Mouse (Mus musculus) CD4-positive, CD25-positive, alpha-beta regulatory T cell, adult 4 months (primary cell): ENCODE measurements around the gene Slc8a1. TPM values are rescaled to one million over a fixed set of nuclear protein-coding genes. Genes with fewer than 3 reads are reported as not detected.

Source experiments
- ATAC-seq: one replicate; pipeline ENCODE4 v1.8.0; 2017
- polyA plus RNA-seq, 2 experiments: library from polyadenylated mRNA; unstranded; fragments of 100-300 nt; shearing (Covaris generic); gene quantifications; one replicate each; pipeline ENCODE4 v1.2.1; 2017

Slc8a1 gene
- polyA plus RNA-seq, 2 experiments from 2014 or later: 0.04 TPM; not detected in 1

- ATAC-seq: no peak
These were observed 68.9 kb downstream of the Slc8a1 start for GRCm38 (mm10) chr17:81669062-81669815.

- no peak for ATAC-seq
These were observed 69.7 kb downstream of the Slc8a1 start for GRCm38 (mm10) chr17:81668466-81668865.

- no peak for ATAC-seq
These were observed 70.2 kb downstream of the Slc8a1 start for GRCm38 (mm10) chr17:81667935-81668334.

- ATAC-seq: no peak
These were observed 71.6 kb downstream of the Slc8a1 start for GRCm38 (mm10) chr17:81666551-81666950.

- no peak for ATAC-seq
These were observed 73.3 kb downstream of the Slc8a1 start for GRCm38 (mm10) chr17:81664916-81665315.

GRCm38 (mm10) chr17:81657828-81658227 lies 80.3 kb downstream of the Slc8a1 start:
- no peak for ATAC-seq

- no peak for ATAC-seq
These were observed 83.6 kb downstream of the Slc8a1 start for GRCm38 (mm10) chr17:81654548-81654947.

GRCm38 (mm10) chr17:81652958-81653357 lies 85.2 kb downstream of the Slc8a1 start:
- no peak for ATAC-seq

GRCm38 (mm10) chr17:81636822-81637221 lies 101.4 kb downstream of the Slc8a1 start:
- ATAC-seq: no peak

- ATAC-seq: no peak
These were observed 107.7 kb downstream of the Slc8a1 start for GRCm38 (mm10) chr17:81630471-81630870.

GRCm38 (mm10) chr17:81621188-81621644 lies 117.0 kb downstream of the Slc8a1 start:
- no peak for ATAC-seq

- no peak for ATAC-seq
These were observed 119.7 kb downstream of the Slc8a1 start for GRCm38 (mm10) chr17:81618461-81618860.

GRCm38 (mm10) chr17:81616326-81616725 lies 121.9 kb downstream of the Slc8a1 start:
- ATAC-seq: no peak

- no peak for ATAC-seq
These were observed 122.8 kb downstream of the Slc8a1 start for GRCm38 (mm10) chr17:81615391-81615790.

- no peak for ATAC-seq
These were observed 130.7 kb downstream of the Slc8a1 start for GRCm38 (mm10) chr17:81607515-81607914.

- ATAC-seq: no peak
These were observed 132.1 kb downstream of the Slc8a1 start for GRCm38 (mm10) chr17:81606084-81606483.

- no peak for ATAC-seq
These were observed 132.9 kb downstream of the Slc8a1 start for GRCm38 (mm10) chr17:81605219-81605660.

- no peak for ATAC-seq
These were observed 139.1 kb downstream of the Slc8a1 start for GRCm38 (mm10) chr17:81599072-81599471.

GRCm38 (mm10) chr17:81589791-81590190 lies 148.4 kb downstream of the Slc8a1 start:
- no peak for ATAC-seq

GRCm38 (mm10) chr17:81586759-81587158 lies 151.4 kb downstream of the Slc8a1 start:
- no peak for ATAC-seq

- no peak for ATAC-seq
These were observed 158.3 kb downstream of the Slc8a1 start for GRCm38 (mm10) chr17:81579728-81580425.

GRCm38 (mm10) chr17:81576893-81577292 lies 161.3 kb downstream of the Slc8a1 start:
- no peak for ATAC-seq

- ATAC-seq: no peak
These were observed 172.4 kb downstream of the Slc8a1 start for GRCm38 (mm10) chr17:81565634-81566372.
